Mouse (Mus musculus): ENCODE results near the gene Vmn2r74.

GRCm38 (mm10) chr7:85961529-85961928, at the start of gene Vmn2r74:
- TF ChIP-seq TCF12 (IDR thresholded peaks at IDR 0.05; ENCODE audit: insufficient read depth, poor library complexity, severe bottlenecking) (no peak), POLR2A (IDR thresholded peaks at IDR 0.05; ENCODE audit: insufficient read length, low read depth) (no peak), TCF3 (IDR thresholded peaks at IDR 0.05; ENCODE audit: insufficient read length, low read depth) (no peak), MAX (IDR thresholded peaks at IDR 0.05; ENCODE audit: low read depth) (no peak), MYOG (IDR thresholded peaks at IDR 0.05; ENCODE audit: control insufficient read depth in 1 of 3, insufficient read depth in 1 of 3, insufficient read length in 2 of 3, low read depth in 2 of 3) (no peak), REST (IDR thresholded peaks at IDR 0.05; ENCODE audit: insufficient read depth, insufficient read length) (no peak), E2F4 (IDR thresholded peaks at IDR 0.05; ENCODE audit: insufficient read depth) (no peak), POLR2AphosphoS2 (IDR thresholded peaks at IDR 0.05; ENCODE audit: insufficient read length, low read depth) (no peak), CEBPB (IDR thresholded peaks at IDR 0.05; ENCODE audit: insufficient read depth, poor library complexity, severe bottlenecking) (no peak), USF1 (IDR thresholded peaks at IDR 0.05; ENCODE audit: low read depth) (no peak)
